Comparison of ENCODE assay signal across 14 mouse cellular contexts in genomic region chr15:73919207-73919606, GRCm38 (mm10).
DNase-seq lines count a peak whose midpoint lies in the region; ATAC-seq lines count a peak whose summit lies in the region.
"Had no signal": no experiment of that assay in that cellular context is flagged by ENCODE, and none has a peak within 500 bp of the region (broad histone marks: within the 10 kb centered on the region; RNA-seq: fewer than 3 reads in every experiment).

No protein-coding gene starts in this region.

- intact Hi-C loops in left cerebral cortex, postnatal 25 days (cut with DNase I): no loop called here

- H3K27ac ChIP-seq in heart, embryonic 10.5 days: no peak overlapping the region
- H3K27ac ChIP-seq in forebrain, embryonic 11.5 days (ENCODE audit: low read depth, low read length): no peak overlapping the region
- H3K27ac ChIP-seq: kidney, postnatal 0 days had no signal

- no peak overlapping the region for H3K4me2 ChIP-seq in forebrain, embryonic 11.5 days (ENCODE audit: low read depth, low read length, severe bottlenecking)
- H3K4me2 ChIP-seq: lung, embryonic 14.5 days had no signal

- H3K4me1 ChIP-seq in heart, embryonic 10.5 days: peaks cover 10% of the 10 kb centered on the region
- no peaks in the 10 kb centered on the region for H3K4me1 ChIP-seq in forebrain, embryonic 11.5 days (replicated peaks; ENCODE audit: control insufficient read depth, insufficient read depth, low read length)

- ATAC-seq in forebrain, embryonic 11.5 days (replicated peaks; ENCODE audit: low FRiP score): no peak

- no peak overlapping the region for H3K4me3 ChIP-seq in heart, embryonic 10.5 days
- no peak overlapping the region for H3K4me3 ChIP-seq in forebrain, embryonic 11.5 days (ENCODE audit: low read depth, low read length)

- no peak overlapping the region for H3K9ac ChIP-seq in forebrain, embryonic 11.5 days (ENCODE audit: low read length)
- H3K9ac ChIP-seq: lung, embryonic 14.5 days had no signal

- H3K36me3 ChIP-seq in heart, embryonic 10.5 days: no peaks in the 10 kb centered on the region
- H3K36me3 ChIP-seq in forebrain, embryonic 11.5 days (ENCODE audit: control insufficient read depth, insufficient read depth, low read length): no peaks in the 10 kb centered on the region

- no peaks in the 10 kb centered on the region for H3K9me3 ChIP-seq in heart, embryonic 10.5 days
- no peaks in the 10 kb centered on the region for H3K9me3 ChIP-seq in forebrain, embryonic 11.5 days (ENCODE audit: control insufficient read depth, low read length)

- peaks cover 17% of the 10 kb centered on the region; the same call in 1 of the 2 replicates for H3K27me3 ChIP-seq in heart, embryonic 10.5 days (ENCODE audit: insufficient read depth, poor library complexity, severe bottlenecking)
- no peaks in the 10 kb centered on the region for H3K27me3 ChIP-seq in forebrain, embryonic 11.5 days (ENCODE audit: control insufficient read depth, insufficient read depth, low read length)

- peak; percentile 23 for DNase-seq in cerebellum, adult 11-12 months
- no peak for DNase-seq in cerebellum, postnatal 36 days
- DNase-seq in urinary bladder, adult 2 months (ENCODE audit: low spot score): peak; percentile 26
- no peak for DNase-seq in urinary bladder, postnatal 10 days (ENCODE audit: low spot score)
- DNase-seq in left cerebral cortex, postnatal 25 days (ENCODE audit: low spot score in 2 of 2): peak; percentile 45 to 89
- no peak for DNase-seq in heart, embryonic 10.5 days (ENCODE audit: low spot score)
- no peak for DNase-seq in kidney, adult 8-10 months
- no peak for DNase-seq in forebrain, embryonic 11.5 days (ENCODE audit: low spot score)
- DNase-seq: B cell, adult 2 months; embryo, embryonic 11 days; heart, postnatal 10 days; lung, embryonic 14.5 days; thymus, postnatal 36 days had no signal

- WGBS in heart, embryonic 10.5 days: 78% methylated on average over 5 of the region's 5 CpGs
- WGBS in forebrain, embryonic 11.5 days: 92% methylated on average over 5 of the region's 5 CpGs

Comparison
In these comparisons a context has a peak if more than half of its experiments do, and no peak if none do; other contexts are left out.
1. DNase-seq: peak in cerebellum, adult 11-12 months (single experiment), urinary bladder, adult 2 months (single experiment) and left cerebral cortex, postnatal 25 days (2 of 2); none in cerebellum, postnatal 36 days (0 of 2), urinary bladder, postnatal 10 days (single experiment), heart, embryonic 10.5 days (single experiment), kidney, adult 8-10 months (0 of 2) and forebrain, embryonic 11.5 days (single experiment).